Mouse (Mus musculus): ENCODE results near the gene Gpr19. TPM values are rescaled to one million over a fixed set of nuclear protein-coding genes. Genes with fewer than 3 reads are reported as not detected.

Gpr19 gene
- 1 to 10 TPM; 5.5 to 5.8 TPM for total RNA-seq (2021)
- long read RNA-seq, experiment 1, partial matches to known transcripts = 0 of 6 reads
- long read RNA-seq, experiment 1, other reads (novel, unspliced or antisense) = 6 of 6 reads
- long read RNA-seq, experiment 2, partial matches to known transcripts = 0 of 7 reads
- long read RNA-seq, experiment 2, other reads (novel, unspliced or antisense) = 6 of 7 reads

DNA sequence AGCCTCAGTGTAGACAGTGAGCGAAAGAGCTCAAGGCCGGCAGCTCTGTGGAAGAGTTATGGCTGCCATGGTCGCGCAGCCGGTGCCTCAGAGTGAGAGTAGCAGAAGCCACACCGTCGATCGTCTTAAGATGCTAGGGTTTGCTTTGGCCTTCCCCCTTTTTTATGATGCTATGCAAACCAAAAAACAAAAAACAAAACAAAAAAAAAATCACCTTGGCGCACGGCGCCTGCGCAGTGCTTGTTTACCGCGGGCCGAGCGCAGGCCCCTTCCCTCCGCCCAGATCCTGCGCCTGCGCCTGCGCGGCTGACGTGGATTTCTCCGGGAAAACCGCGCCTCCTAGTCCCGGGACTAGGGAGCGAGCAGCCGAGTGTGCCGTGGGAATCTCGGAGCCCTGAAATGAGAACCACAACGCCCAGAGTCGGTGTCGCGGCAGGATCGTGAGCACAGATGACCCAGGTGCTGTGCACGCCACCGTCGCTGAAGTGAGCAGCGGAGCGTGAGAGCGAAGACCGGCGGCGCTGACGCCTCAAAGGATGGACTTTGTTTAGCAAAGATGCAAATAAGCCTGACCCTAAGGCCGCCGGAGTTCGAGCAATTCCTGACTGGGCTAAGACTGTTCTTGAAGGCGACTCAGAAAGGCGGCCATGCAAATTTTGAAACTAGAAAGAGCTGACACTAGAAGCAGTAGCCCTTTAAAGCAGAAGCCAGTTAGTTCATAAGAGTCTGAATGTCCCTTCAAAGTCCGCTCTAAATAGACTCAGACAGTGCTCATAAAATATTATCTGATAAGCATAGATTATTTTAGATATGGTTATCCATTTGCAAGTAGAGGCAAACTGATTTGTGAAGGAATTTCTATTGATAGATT is at the start of gene Gpr19:
Gpr19 (minus strand) TSS at position 484 of the 871 bp plus-strand sequence.
- intact Hi-C loops (cut with DNase I; ENCODE audit: low total_unique reads) = no loop called here

DNA sequence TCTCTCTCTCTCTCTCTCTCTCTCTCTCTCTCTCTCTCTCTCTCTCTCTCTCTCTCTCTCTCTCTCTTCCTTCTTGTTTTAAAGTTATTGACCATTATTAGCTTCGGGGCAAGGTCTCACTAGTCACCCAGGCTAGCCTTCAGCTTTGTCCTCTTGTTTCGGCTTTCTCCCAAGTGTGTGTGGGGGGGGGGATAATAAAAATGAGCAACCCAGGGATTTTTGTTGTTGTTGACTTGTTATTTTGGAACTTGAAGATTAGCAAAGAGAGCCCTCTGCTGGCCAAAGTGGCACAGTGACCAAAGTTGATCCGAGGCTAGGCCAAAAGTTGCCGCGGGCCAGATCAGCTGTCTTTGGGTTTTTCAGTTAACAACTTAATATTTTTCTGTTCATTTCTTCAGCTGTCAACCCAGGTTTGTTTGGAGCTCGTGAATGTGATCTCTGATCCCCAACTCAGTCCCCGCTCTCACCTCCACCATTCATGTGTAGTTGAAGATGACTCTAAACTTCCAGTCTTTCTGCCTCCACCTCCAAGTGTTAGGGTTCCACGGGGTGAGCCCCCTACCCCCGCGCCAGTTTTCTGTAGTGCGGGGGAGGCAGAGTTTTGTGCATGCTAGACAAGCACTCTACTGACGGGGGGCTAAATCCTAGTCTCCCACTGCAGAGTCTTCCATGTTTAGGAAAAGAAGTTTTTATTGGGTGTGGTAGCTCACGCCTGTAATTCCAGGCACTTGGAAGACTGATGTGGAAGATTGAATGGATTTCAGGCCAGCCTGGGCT is 49.1 kb upstream of the Gpr19 start:
- DNase-seq = peak; percentile 71
- intact Hi-C loops (cut with DNase I; ENCODE audit: low total_unique reads) = loop anchor here (5.0 to 10.0 kb wide), 2 partner anchors 75 to 293 kb away; no protein-coding TSS in a partner anchor

More for the DNA sequence above, at the start of gene Gpr19:
- DNase-seq = peak; percentile 93

DNA sequence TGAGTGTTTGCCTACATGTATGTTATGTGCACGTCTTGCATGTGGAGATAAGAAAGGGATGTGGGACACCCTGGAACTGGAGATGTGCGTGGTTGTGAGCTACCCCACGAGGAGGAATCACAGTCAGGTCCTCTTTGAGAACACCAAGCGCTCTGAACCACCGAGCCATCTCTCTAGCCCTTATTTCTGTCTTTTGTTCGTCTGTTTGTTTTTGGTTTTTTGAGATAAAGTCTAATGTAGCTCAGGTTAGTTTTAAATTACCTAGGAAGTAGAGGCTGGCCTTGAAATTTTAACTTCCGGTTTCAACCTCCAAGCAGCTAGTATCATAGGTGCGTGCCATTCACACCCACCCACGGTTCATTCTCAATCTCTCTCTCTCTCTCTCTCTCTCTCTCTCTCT is 48.5 kb upstream of the Gpr19 start:
- intact Hi-C loops (cut with DNase I; ENCODE audit: low total_unique reads) = loop anchor here (5.0 to 10.0 kb wide), 2 partner anchors 75 to 292 kb away; no protein-coding TSS in a partner anchor
- no peak for DNase-seq

DNA sequence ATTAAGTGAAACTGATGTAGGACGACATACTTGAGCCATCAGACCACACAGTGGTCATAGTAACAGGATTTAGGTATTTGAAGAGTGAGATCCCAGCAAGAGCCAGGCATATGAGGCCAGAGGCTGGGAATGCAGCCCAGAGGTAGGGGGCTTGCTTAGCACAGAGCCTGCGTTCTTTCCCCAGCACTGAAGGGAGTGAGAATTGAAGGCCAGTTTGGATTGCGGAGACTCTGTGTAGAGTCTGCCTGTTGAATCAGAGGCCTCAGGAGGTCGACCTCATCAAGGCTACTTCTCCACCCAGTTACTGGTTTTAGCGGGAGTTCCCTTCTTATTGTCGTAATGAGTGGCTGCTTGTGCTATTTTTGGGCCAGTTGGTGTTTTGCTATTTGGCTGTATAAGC is 47.7 kb upstream of the Gpr19 start:
- intact Hi-C loops (cut with DNase I; ENCODE audit: low total_unique reads) = loop anchor here (5.0 to 10.0 kb wide), 2 partner anchors 74 to 291 kb away; no protein-coding TSS in a partner anchor

DNA sequence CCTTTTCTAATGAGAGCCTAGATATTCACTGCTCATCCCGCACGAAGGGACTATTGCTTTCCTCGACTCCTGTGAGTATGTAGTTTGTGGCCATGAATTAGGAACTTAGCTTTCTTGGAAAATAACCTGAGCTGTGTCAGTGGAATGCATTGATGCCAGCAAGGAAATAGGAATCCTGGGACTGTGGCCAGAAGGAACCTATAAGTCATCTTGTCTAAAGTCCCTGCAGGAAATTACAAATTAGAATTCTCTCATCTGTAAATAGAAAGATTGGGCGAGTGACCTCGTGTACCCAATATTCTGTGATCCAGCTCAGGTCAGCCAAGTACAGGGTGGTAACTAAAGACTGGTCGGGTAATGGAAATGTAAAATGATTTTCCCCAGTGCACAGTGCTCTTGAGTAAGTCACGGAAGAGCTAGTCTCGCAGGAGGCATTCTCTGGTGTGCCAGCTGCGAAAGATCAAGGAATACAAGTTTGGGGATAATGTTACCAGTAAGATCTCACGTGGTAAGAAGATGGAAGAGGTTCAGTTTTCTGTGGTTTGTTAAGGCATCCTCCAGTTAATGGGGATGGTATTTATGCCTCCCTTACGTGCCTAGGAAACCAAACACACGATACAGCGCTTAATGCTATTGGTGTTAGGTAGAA is 45.5 kb upstream of the Gpr19 start:
- no peak for DNase-seq
- intact Hi-C loops (cut with DNase I; ENCODE audit: low total_unique reads) = loop anchor here (10.0 kb wide), 1 partner anchor 289 kb away; no protein-coding TSS in a partner anchor

More for the DNA sequence above, 47.7 kb upstream of the Gpr19 start:
- DNase-seq = no peak

DNA sequence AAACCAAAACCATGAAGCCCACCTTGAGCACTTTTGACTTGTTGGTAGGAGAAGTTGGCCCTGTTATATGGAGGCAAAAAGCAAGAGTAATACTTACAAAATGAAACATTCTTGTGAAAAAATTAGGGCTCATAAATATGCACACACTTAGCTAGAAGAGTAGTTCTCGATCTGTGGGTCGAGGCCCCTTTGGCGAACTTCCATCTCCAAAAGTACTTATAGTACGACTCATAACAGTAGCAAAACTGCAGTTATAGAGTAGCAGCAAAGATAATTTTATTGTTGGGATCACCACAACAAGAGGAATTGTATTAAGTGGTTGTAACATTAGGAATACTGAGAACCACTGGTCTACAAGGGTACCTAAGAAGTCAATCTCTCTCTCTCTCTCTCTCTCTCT is 41.4 kb upstream of the Gpr19 start:
- DNase-seq = no peak
- intact Hi-C loops (cut with DNase I; ENCODE audit: low total_unique reads) = loop anchor here (10.0 kb wide), 1 partner anchor 285 kb away; no protein-coding TSS in a partner anchor

DNA sequence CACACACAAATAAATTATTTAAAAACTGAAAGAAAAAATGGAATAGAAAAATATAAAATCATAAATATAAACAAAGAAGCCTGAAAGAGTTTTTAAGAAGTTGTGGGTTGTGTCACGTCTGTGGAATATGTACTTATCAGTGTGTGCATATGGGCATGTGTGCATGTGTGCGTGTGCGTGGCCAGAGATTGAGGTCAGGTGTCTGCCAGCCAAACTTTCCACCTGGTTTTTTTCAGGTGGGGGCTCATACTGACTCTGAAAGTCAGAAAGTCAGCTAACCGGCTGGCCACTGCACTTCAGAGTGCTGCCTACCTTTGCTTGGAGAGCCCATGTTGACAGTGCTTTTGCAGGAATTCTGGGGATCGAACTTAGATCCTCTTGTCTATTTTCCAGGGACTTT is 35.9 kb upstream of the Gpr19 start:
- intact Hi-C loops (cut with DNase I; ENCODE audit: low total_unique reads) = no loop called here
- no peak for DNase-seq

DNA sequence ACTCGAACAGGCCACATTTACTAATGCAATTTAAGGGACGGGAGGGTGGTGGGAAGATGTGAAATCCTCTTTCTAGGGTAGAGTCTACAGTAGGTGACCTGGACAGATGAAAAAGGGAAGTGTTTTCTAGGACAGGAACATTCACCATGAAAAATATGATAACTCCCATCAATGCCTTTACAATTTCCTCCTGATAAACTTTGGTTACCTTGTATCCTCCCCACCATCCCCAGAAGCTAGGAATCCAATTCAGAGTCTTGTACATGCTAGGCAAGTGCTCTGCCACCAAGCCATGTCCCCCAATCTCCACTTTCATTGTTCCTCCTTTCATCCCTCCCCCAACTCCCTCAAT is 34.8 kb upstream of the Gpr19 start:
- intact Hi-C loops (cut with DNase I; ENCODE audit: low total_unique reads) = no loop called here

DNA sequence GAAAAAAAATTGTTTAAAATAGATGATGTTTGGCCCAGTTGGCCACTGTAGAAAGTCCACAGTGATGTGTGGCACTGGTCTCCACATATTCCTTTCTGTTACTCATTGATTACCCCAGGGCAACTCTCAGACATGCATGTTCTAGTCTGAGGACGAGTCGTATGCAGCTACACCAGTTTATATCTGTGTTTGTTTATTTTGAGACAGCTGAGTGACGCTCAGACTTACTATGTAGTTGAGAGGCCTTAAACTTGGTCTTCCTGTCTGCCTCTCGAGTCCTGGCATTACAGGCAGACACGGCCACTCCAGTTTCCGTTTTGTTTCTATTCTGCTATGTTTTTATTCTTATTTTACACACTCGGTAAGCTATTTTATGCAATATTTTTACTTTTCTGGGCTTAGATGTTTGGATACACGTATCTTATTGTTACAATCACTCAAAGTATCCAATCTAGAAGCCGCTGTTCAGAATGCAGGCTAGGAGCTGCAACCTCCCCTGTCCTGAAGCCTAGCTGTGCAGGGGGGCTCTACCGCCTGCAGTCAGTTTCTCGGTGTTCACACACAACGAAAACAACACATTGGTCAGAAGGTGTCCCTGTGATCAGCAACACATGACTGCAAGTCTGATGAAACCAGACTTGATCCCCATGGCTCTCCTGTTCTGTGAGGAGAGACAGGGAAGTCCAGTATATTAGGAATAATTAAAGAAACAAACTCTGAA is 34.3 kb upstream of the Gpr19 start:
- intact Hi-C loops (cut with DNase I; ENCODE audit: low total_unique reads) = no loop called here
- no peak for DNase-seq

More for the DNA sequence above, 34.8 kb upstream of the Gpr19 start:
- DNase-seq = no peak

DNA sequence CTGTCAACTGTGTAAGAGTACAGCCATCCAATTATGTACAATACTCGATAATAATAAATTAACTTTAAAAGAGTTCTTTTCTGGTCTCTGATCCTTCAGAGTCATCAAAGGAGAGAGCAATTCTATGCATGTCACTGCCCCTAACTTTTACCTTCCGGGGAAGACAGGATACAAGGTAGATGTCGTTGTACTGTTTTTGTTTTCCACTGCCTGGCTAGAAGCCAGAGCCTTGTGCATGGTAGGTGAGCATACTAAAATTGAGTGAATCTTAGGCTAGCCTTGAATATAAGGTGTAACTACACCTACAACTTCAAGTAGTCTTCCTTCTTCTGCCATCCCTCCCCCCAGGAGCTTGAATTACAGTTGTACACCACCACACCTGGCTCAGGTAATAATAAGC is 32.8 kb upstream of the Gpr19 start:
- intact Hi-C loops (cut with DNase I; ENCODE audit: low total_unique reads) = no loop called here
- no peak for DNase-seq

DNA sequence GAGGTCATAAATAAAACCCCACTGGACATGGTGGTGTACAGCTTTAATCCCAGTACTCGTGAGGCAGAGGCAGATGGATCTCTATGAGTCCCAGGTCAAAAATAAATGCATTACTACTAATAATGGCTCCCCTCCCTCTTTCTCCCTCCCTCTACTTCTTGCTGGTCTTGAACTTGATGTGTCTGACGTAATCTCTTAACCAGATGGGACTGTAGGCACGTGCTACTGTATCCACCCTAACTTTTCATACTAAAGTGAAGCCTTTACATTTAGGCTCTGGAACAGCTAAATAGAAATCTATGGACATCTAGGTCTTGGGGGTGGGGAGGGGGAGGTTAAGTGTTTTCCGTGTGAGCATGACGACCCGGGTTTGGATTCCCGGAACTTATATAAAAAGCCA is 32.0 kb upstream of the Gpr19 start:
- intact Hi-C loops (cut with DNase I; ENCODE audit: low total_unique reads) = no loop called here
- no peak for DNase-seq

DNA sequence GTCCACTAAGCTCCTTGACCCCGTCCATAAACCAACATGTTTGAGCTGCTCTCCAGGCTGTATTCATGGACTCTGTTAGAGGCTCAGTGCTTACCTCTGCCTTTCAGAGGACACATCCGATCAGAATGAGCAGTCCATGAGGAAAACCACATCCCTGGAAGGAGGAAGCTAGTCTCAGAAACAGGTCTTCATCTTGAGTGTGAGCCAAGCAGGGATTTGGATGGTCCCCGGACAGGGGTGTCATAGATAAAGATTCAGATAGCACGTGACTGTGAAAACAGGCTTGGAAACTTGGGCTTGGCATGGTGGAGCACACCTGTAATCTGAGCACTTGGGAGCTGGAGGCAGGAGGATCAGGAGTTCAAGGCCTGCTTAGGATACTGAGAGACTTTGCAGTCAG is 31.5 kb upstream of the Gpr19 start:
- intact Hi-C loops (cut with DNase I; ENCODE audit: low total_unique reads) = no loop called here
- DNase-seq = no peak

DNA sequence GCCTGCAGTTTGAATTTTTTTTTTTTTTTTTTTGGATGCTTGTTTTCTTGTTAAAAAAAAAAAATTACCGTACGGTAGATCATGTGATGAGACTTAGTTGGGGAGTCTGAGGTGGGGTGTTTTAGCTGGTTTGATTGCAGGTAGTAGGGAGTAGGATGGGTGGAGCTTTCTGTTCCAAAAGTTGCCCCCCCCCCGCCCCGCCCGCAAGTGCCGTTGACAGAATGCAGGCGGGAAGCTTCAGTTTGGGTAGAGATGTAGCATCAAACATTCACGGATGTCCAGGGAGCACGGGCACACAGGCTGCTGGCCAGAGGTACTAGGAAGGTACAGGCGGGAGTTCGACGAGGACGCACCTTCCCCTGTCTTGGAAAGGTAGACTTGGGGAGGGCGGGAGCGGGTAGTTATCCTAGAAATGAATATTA is 30.5 kb upstream of the Gpr19 start:
- intact Hi-C loops (cut with DNase I; ENCODE audit: low total_unique reads) = no loop called here
- no peak for DNase-seq

DNA sequence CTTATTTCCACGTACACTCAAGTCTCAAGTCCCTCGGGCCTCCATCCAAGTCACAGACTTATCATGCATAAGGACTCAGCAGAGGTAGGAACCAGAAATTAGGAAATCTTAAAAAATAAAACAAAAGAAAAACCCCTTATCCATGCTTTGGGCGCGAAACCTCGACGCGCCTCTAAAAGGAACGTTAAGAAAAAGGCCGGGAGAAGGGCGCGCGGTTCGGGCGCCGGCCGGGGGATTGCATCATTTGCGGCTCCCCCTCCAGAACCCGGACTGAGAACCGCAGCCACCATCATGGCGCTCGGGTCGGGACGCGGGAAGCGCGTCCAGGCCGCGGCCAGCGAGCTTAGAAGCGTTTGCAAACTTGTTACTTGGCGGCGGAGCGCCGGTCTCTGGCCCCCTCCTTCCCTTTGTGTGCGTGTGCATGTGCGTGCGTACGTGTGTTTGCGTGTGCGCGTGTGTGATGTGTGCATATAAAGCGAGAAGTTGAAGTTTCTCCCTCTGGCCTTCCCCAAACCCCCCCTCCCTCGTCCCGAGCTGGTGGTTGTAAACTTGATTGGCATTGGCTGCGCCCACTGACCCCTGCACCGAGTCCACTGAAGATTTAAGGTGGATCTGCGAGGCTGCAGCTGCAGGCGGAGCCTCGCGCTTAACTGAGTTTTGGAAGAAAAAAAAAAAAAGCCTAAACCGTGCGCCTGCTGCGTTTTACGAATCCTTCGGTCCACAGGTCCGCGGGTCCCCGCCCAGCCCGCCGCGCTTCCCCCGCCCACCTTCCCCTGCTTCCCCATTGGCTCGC is 29.9 kb upstream of the Gpr19 start:
- intact Hi-C loops (cut with DNase I; ENCODE audit: low total_unique reads) = no loop called here
- peak; percentile 85 for DNase-seq

DNA sequence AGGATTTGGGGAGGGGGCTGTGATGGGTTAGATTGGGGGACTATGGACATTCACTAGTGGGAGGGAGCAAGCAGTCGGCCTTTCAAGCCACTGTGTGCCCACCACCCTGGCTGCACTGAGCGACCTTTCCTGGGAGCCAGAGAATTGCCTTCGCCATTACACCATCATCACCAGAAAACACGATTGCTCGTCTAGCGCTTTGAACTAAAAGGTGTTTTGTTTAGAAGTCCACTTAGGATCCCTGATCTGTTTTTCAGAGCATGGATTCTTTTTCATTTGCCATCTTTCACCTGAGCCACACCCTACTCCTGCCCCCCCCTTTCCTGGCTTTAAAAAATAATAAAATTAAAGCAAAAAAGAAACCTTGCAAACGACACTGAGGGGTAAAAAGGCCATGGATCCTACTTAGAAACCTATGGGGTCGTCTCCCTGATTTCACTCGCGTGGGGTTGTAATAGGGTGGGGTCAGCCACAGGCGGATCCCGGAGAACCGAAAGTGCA is 29.3 kb upstream of the Gpr19 start:
- intact Hi-C loops (cut with DNase I; ENCODE audit: low total_unique reads) = no loop called here
- DNase-seq = no peak

DNA sequence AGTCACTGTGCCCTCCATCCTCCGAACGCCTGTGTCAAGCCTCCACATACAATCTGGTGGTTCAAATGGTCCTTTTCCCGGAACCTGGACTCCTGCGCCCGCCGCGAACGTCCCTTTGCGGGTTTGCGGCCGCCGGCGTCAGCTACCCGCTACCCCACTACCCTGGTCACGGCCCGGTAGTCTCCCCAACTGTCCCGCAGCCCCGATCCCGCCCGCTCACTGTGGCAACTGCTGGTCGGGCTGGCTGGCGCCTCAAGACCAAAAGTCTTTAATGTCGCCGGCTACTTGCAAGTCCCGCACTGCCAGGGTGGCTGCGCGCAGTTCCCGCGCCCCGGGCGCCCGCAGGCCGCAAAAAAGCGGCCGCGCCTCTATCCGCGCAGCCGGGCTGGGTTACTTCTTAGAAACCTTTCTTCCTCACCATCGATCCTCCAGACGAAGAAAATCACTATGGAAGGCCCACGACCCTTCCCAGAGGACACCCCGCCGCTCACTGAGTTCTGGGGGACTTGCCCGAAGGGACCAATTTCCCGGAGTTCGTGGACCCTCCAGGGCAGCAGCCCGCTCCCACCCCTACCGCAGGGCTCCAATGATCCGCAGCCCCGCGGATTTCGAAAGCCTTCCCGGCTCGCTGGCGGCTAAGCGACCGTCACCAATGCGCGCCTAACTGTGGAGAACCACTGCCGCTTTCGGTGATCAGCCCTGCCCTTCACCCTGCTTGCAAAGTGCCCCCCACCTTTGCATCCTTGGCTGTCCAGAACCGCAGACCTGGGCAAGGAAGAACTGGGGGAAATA is 28.6 kb upstream of the Gpr19 start:
- intact Hi-C loops (cut with DNase I; ENCODE audit: low total_unique reads) = no loop called here
- DNase-seq = peak; percentile 49

DNA sequence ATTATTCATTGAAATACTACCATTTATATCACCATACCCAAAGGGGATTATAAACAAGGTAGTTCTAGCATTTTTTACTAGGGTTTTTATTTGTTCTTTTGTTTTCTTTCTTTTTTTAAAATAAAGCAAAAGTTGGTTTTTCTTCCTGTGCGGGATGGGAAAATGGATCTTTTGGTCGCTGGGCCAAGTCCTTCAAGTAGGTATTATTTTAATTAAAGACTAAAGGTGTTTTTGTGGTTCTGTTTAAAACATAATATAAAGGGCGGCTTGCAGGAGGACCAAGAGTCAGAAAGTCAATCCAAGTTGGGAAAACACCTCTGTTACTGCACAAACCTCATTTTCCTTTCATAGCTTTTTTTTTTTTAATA is 27.9 kb upstream of the Gpr19 start:
- intact Hi-C loops (cut with DNase I; ENCODE audit: low total_unique reads) = no loop called here
- DNase-seq = no peak
